Mouse (Mus musculus) G1E (cell line): ENCODE results near the gene Hunk. TPM values are rescaled to one million over a fixed set of nuclear protein-coding genes. Genes with fewer than 3 reads are reported as not detected.

Experiments used
- ATAC-seq: 2 replicates; pipeline ENCODE4 v1.8.0; 2016; ENCODE audit warnings: mild to moderate bottlenecking; ENCODE audit not compliant: insufficient number of reproducible peaks, poor library complexity, low FRiP score, severe bottlenecking; ENCODE audit errors: extremely low read depth
- DNase-seq: peaks from one replicate; pipeline ENCODE4 v3.0.0; 2012; ENCODE audit warnings: low spot score
- H3K27me3 ChIP-seq: 2 replicates; pipeline ENCODE4 v1.6.1; 2012; ENCODE audit warnings: mild to moderate bottlenecking, low read length, inconsistent platforms; ENCODE audit not compliant: insufficient read depth
- H3K36me3 ChIP-seq: replicated peaks from 2 replicates; pipeline ENCODE3; 2012; ENCODE audit warnings: mild to moderate bottlenecking, inconsistent platforms
- H3K4me1 ChIP-seq: 2 replicates; pipeline ENCODE4 v1.6.1; 2012; ENCODE audit warnings: low read depth, low read length, inconsistent platforms, mixed read lengths; ENCODE audit not compliant: insufficient read depth
- H3K4me3 ChIP-seq: 2 replicates; pipeline ENCODE4 v1.5.1; 2012; ENCODE audit warnings: low read depth, mild to moderate bottlenecking, inconsistent platforms, low read length, moderate library complexity, mixed read lengths
- H3K9me3 ChIP-seq: replicated peaks from 2 replicates; pipeline ENCODE4 v1.6.1; 2012; ENCODE audit warnings: inconsistent platforms
- CTCF ChIP-seq: IDR thresholded peaks from 2 replicates; pipeline ENCODE4 v1.5.1; 2012; ENCODE audit warnings: low read depth, low read length, inconsistent platforms, mixed read lengths
- GATA1 ChIP-seq: IDR thresholded peaks from 2 replicates; pipeline ENCODE4 v1.6.1; 2012; ENCODE audit warnings: borderline replicate concordance, low read length, inconsistent platforms, mixed read lengths
- GATA2 ChIP-seq: IDR thresholded peaks from 2 replicates; pipeline ENCODE4 v1.6.1; 2012; ENCODE audit warnings: low read depth, low read length, inconsistent platforms, borderline replicate concordance
- POLR2AphosphoS5 ChIP-seq: IDR thresholded peaks from 2 replicates; pipeline ENCODE4 v1.6.1; 2012; ENCODE audit warnings: low read depth, low read length, inconsistent platforms; ENCODE audit not compliant: insufficient replicate concordance
- TAL1 ChIP-seq: conservative IDR thresholded peaks from 2 replicates; pipeline ENCODE4 v1.6.1; 2012; ENCODE audit warnings: low read depth, low read length, inconsistent platforms, mixed read lengths
- polyA plus RNA-seq: library from polyadenylated mRNA; stranded (reverse); fragments of >175 nt; gene quantifications from 2 replicates; pipeline ENCODE4 v1.2.3, GENCODE M21; 2012
- total RNA-seq, 2 experiments: library from RNA; stranded (forward) in 1 of 2; stranded (reverse) in 1 of 2; fragments of 200-1000 nt in 1 of 2; fragments of >200 nt in 1 of 2; fragmentation: Nextera tagmentation in 1 of 2; gene quantifications; 2 replicates each; pipeline ENCODE4 v1.2.3; 2014 to 2017

The Hunk gene
- total and polyA plus RNA-seq, 3 experiments = 0.11 TPM; not detected in 2

GRCm38 (mm10) chr16:90426234-90426633 is 40.4 kb downstream of the Hunk start:
- no peak for ATAC-seq
- H3K27me3 ChIP-seq = no peaks in the 10 kb centered on the region
- no peak overlapping the region for H3K4me3 ChIP-seq
- peaks cover 31% of the 10 kb centered on the region for H3K9me3 ChIP-seq
- no peak for DNase-seq
- TF ChIP-seq TAL1 (no peak), POLR2AphosphoS5 (no peak), CTCF (no peak), GATA2 (no peak), GATA1 (no peak)
- H3K4me1 ChIP-seq = no peaks in the 10 kb centered on the region
- H3K36me3 ChIP-seq = no peaks in the 10 kb centered on the region

DNA sequence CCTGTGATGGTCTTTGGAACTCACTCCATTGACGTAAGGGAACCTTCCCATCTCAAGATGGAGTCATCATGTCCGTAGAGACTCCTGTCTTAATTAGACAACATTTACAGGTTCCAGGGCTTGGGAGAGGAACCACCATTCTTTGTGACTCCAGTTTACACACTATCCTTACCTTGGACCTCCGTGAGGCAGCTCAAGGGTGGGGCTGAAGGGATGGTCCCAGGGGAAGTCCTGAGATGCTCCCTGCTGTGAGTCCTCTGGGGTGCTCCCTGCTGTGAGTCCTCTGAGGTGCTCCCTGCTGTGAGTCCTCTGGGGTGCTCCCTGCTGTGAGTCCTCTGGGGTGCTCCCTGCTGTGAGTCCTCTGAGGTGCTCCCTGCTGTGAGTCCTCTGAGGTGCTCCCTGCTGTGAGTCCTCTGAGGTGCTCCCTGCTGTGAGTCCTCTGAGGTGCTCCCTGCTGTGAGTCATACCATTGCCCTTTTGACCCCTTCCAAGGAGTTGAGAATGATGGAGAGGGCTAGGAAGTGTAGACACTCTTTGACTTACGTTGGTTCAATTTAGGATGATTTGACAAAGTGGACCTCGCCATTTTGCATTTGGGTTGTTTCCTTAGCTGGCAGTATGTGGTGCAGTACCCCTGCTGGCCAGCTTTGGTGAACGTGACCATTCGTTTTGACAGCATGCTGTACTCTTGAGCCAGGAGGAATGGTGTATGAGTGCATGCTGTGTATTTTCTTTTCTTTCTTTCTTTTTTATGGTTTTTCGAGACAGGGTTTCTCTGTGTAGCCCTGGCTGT is 42.2 kb downstream of the Hunk start:
- no peaks in the 10 kb centered on the region for H3K36me3 ChIP-seq
- no peaks in the 10 kb centered on the region for H3K4me1 ChIP-seq
- no peaks in the 10 kb centered on the region for H3K27me3 ChIP-seq
- H3K4me3 ChIP-seq = no peak overlapping the region
- DNase-seq (no peak), ATAC-seq (no peak; the same call in 1 of the 2 replicates)
- no peak for TF ChIP-seq TAL1
- TF ChIP-seq GATA2 = no peak
- H3K9me3 ChIP-seq = peaks cover 42% of the 10 kb centered on the region

DNA sequence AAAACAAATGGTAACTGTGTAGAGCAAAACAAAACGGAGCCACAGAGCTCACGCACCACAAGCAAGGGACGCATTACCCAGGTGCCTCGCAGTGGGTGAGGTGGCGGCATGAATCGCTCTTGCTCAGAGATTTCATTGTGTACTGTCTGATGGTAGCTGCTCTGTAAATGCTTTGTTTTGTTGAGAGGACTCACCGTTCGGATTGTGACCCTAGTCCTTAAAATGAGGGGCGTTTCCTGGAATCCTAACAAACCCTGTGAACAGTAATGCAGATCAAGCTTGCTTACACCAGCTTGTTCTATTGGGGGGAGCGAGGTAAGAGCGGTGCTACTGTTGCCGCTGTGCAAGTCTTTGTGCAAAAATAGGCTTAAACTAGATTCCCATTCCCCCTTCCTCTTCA is 47.7 kb downstream of the Hunk start:
- ATAC-seq (no peak), DNase-seq (no peak)
- H3K36me3 ChIP-seq = no peaks in the 10 kb centered on the region
- H3K9me3 ChIP-seq = peaks cover 48% of the 10 kb centered on the region
- H3K27me3 ChIP-seq = no peaks in the 10 kb centered on the region
- no peaks in the 10 kb centered on the region for H3K4me1 ChIP-seq
- TF ChIP-seq POLR2AphosphoS5 (no peak), TAL1 (no peak), GATA1 (no peak), CTCF (no peak), GATA2 (no peak)
- no peak overlapping the region for H3K4me3 ChIP-seq

DNA sequence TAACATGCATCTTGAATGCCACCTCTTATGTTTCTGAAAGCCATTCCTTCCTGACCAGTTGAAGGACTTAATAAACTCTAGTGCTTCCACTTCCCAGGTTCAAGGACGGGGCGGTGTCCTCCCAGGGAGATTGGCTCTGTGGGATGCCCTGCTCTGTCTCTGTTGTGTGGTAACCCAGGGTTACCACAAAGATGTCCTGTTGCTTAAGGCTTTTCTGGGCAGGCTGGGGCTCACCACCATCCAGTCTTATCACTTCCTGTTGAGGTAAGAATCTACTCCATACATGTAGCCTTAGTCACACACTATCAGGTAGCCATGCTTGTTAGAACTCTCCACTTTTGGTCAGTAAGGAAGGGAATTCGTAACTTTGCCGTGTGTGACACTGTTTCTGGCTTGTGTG is 49.4 kb downstream of the Hunk start:
- H3K27me3 ChIP-seq = no peaks in the 10 kb centered on the region
- TF ChIP-seq GATA1 = no peak
- TF ChIP-seq CTCF = no peak
- no peak for TF ChIP-seq TAL1
- no peak for TF ChIP-seq GATA2
- no peak for TF ChIP-seq POLR2AphosphoS5
- no peak for ATAC-seq

DNA sequence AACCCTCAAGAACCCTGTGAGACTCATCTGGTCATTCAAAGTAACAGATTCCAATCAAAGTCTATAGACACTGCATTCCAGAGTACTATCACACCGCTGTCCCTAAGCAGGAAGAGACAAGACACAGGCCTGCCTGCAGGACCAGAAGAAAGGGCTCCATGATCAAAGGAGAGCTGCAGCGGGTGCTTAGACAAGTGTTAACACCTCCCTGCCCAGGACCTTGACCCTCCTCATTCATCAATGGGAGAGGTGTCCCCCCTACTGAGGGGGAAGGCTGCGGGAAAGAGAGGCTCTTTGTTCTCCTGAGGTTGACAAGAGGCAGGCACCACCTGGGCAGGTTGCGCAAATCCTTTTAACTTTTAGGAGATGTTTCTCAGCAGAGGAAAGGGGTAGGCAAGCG is 51.5 kb downstream of the Hunk start:
- H3K4me3 ChIP-seq = no peak overlapping the region
- TF ChIP-seq CTCF (no peak), POLR2AphosphoS5 (no peak)
- H3K36me3 ChIP-seq = no peaks in the 10 kb centered on the region
- ATAC-seq (no peak), DNase-seq (no peak)
- no peaks in the 10 kb centered on the region for H3K27me3 ChIP-seq
- no peaks in the 10 kb centered on the region for H3K4me1 ChIP-seq
- H3K9me3 ChIP-seq = peaks cover 56% of the 10 kb centered on the region

More for the DNA sequence above, 49.4 kb downstream of the Hunk start:
- Histone ChIP-seq H3K4me3 (no peak overlapping the region), H3K36me3 (no peaks in the 10 kb centered on the region), H3K9me3 (peaks cover 54% of the 10 kb centered on the region), H3K4me1 (no peaks in the 10 kb centered on the region)
- no peak for DNase-seq

- ATAC-seq (no peak), DNase-seq (no peak)
- no peak for TF ChIP-seq POLR2AphosphoS5
- no peak for TF ChIP-seq GATA2
- no peak for TF ChIP-seq CTCF
- TF ChIP-seq TAL1 = no peak
- TF ChIP-seq GATA1 = no peak
- Histone ChIP-seq H3K27me3 (no peaks in the 10 kb centered on the region), H3K4me1 (no peaks in the 10 kb centered on the region), H3K4me3 (no peak overlapping the region), H3K36me3 (no peaks in the 10 kb centered on the region), H3K9me3 (peaks cover 43% of the 10 kb centered on the region)
Observed at GRCm38 (mm10) chr16:90439493-90439892, 53.7 kb downstream of the Hunk start.
